9 mouse cellular contexts compared by ENCODE assay signal in genomic region chr5:107111802-107112201, GRCm38 (mm10).
A peak's percentile ranks its signal among the peaks of the same experiment; 100 is the strongest.
DNase-seq lines count a peak whose midpoint lies in the region; ATAC-seq lines count a peak whose summit lies in the region.
"Had no signal": no experiment of that assay in that cellular context is flagged by ENCODE, and none has a peak within 500 bp of the region (broad histone marks: within the 10 kb centered on the region; RNA-seq: fewer than 3 reads in every experiment).

No protein-coding gene starts in this region.

- H3K4me2 ChIP-seq in kidney, embryonic 14.5 days (replicated peaks; ENCODE audit: low read depth, low read length): no peak overlapping the region

- 47% methylated on average over 3 of the region's 3 CpGs for WGBS in kidney, embryonic 14.5 days

- H3K36me3 ChIP-seq in kidney, embryonic 14.5 days (ENCODE audit: control insufficient read depth, insufficient read depth, low read length): no peaks in the 10 kb centered on the region

- DNase-seq in adrenal gland, adult (ENCODE audit: inconsistent age in 2 of 2, low spot score in 1 of 2): peak; percentile 72 to 78
- DNase-seq in adrenal gland, adult 8-10 months: no peak
- DNase-seq in kidney, adult 18-20 months: no peak
- DNase-seq in kidney, postnatal 36 days: peak; percentile 12 to 45
- DNase-seq in lung, postnatal 36 days: peak; percentile 65
- DNase-seq in layer of hippocampus, postnatal 25 days (ENCODE audit: extremely low spot score in 1 of 2, low spot score in 1 of 2): no peak
- DNase-seq in right cerebral cortex, adult 2 months (ENCODE audit: low spot score in 2 of 2): no peak
- DNase-seq: gastrocnemius, postnatal 36 days had no signal

- peak overlapping the region; percentile 44 for H3K27ac ChIP-seq in kidney, embryonic 14.5 days (ENCODE audit: low read depth, low read length)

- H3K4me3 ChIP-seq in kidney, embryonic 14.5 days (ENCODE audit: low read length): no peak overlapping the region

- ATAC-seq in kidney, embryonic 14.5 days (ENCODE audit: low FRiP score, low TSS enrichment): no peak

- H3K4me1 ChIP-seq in kidney, embryonic 14.5 days (ENCODE audit: control insufficient read depth, insufficient read depth, low read length): peaks cover 27% of the 10 kb centered on the region

- no peaks in the 10 kb centered on the region for H3K9me3 ChIP-seq in kidney, embryonic 14.5 days (ENCODE audit: control insufficient read depth, low read length)

- no peaks in the 10 kb centered on the region for H3K27me3 ChIP-seq in kidney, embryonic 14.5 days (ENCODE audit: control insufficient read depth, insufficient read depth, low read length)

- H3K9ac ChIP-seq in kidney, embryonic 14.5 days (ENCODE audit: low read depth, low read length): no peak overlapping the region

Comparison
In these comparisons a context has a peak if more than half of its experiments do, and no peak if none do; other contexts are left out.
1. DNase-seq: peak in adrenal gland, adult (2 of 2), kidney, postnatal 36 days (2 of 2) and lung, postnatal 36 days (single experiment); none in adrenal gland, adult 8-10 months (single experiment), kidney, adult 18-20 months (single experiment), layer of hippocampus, postnatal 25 days (0 of 2) and right cerebral cortex, adult 2 months (0 of 2).